Mouse (Mus musculus) myocyte (in vitro differentiated cells): Measurements from ENCODE around the gene Fstl3. TPM values are rescaled to one million over a fixed set of nuclear protein-coding genes. Genes with fewer than 3 reads are reported as not detected.

Experiments used
- H3K27me3 ChIP-seq: one replicate; pipeline ENCODE4 v1.6.1; 2011; ENCODE audit not compliant: control insufficient read depth, insufficient read depth, insufficient read length
- H3K36me3 ChIP-seq: one replicate; pipeline ENCODE4 v1.6.1; 2011; ENCODE audit not compliant: control insufficient read depth, insufficient read depth
- H3K4me2 ChIP-seq: one replicate; pipeline ENCODE4 v1.6.1; 2011; ENCODE audit warnings: low read depth, control low read depth
- H3K4me3 ChIP-seq: one replicate; pipeline ENCODE4 v1.5.1; 2011; ENCODE audit warnings: mild to moderate bottlenecking, control low read depth, moderate library complexity
- H3K79me2 ChIP-seq: one replicate; pipeline ENCODE4 v1.6.1; 2011; ENCODE audit not compliant: control insufficient read depth, insufficient read depth
- H3ac ChIP-seq: one replicate; pipeline ENCODE4 v1.6.1; 2011; ENCODE audit not compliant: control insufficient read depth, insufficient read length
- CEBPB ChIP-seq: IDR thresholded peaks from 2 replicates; pipeline ENCODE4 v1.6.1; 2011; ENCODE audit warnings: mild to moderate bottlenecking, moderate library complexity; ENCODE audit not compliant: poor library complexity, insufficient read depth, severe bottlenecking
- E2F4 ChIP-seq: IDR thresholded peaks from one replicate; pipeline ENCODE4 v1.6.1; 2011; ENCODE audit warnings: mild to moderate bottlenecking, control low read depth, moderate library complexity; ENCODE audit not compliant: insufficient read depth
- MAX ChIP-seq: IDR thresholded peaks from one replicate; pipeline ENCODE4 v1.6.1; 2011; ENCODE audit warnings: low read depth, mild to moderate bottlenecking, control low read depth
- MYOD1 ChIP-seq, 3 experiments: IDR thresholded peaks; one replicate each; pipeline ENCODE4 v1.6.1; 2011; ENCODE audit warnings: control low read depth in 2 of 3, low read depth in 2 of 3, mild to moderate bottlenecking in 2 of 3, moderate library complexity in 1 of 3; ENCODE audit not compliant: insufficient read length in 2 of 3, control insufficient read depth in 1 of 3
- MYOG ChIP-seq, 3 experiments: IDR thresholded peaks; one replicate each; pipeline ENCODE4 v1.6.1; 2011; ENCODE audit warnings: control low read depth in 2 of 3, low read depth in 2 of 3, mild to moderate bottlenecking in 2 of 3; ENCODE audit not compliant: insufficient read length in 2 of 3, control insufficient read depth in 1 of 3, insufficient read depth in 1 of 3
- POLR2A ChIP-seq: IDR thresholded peaks from one replicate; pipeline ENCODE4 v1.6.1; 2011; ENCODE audit warnings: low read depth, mild to moderate bottlenecking, control low read depth, moderate library complexity; ENCODE audit not compliant: insufficient read length
- POLR2AphosphoS2 ChIP-seq: IDR thresholded peaks from one replicate; pipeline ENCODE4 v1.6.1; 2011; ENCODE audit warnings: low read depth, control low read depth; ENCODE audit not compliant: insufficient read length
- REST ChIP-seq: IDR thresholded peaks from one replicate; pipeline ENCODE4 v1.6.1; 2011; ENCODE audit warnings: mild to moderate bottlenecking, control low read depth, moderate library complexity; ENCODE audit not compliant: insufficient read depth, insufficient read length
- SRF ChIP-seq: IDR thresholded peaks from one replicate; pipeline ENCODE4 v1.6.1; 2011; ENCODE audit warnings: low read depth; ENCODE audit not compliant: control insufficient read depth, insufficient read length
- TCF12 ChIP-seq: IDR thresholded peaks from one replicate; pipeline ENCODE4 v1.6.1; 2011; ENCODE audit warnings: mild to moderate bottlenecking, control low read depth; ENCODE audit not compliant: poor library complexity, insufficient read depth, severe bottlenecking
- TCF3 ChIP-seq: IDR thresholded peaks from one replicate; pipeline ENCODE4 v1.6.1; 2011; ENCODE audit warnings: low read depth, control low read depth; ENCODE audit not compliant: insufficient read length
- USF1 ChIP-seq: IDR thresholded peaks from one replicate; pipeline ENCODE4 v1.6.1; 2011; ENCODE audit warnings: low read depth, mild to moderate bottlenecking, control low read depth, moderate library complexity
- polyA plus RNA-seq: library from polyadenylated mRNA; unstranded; fragments of >200 nt; fragmentation: generic; extraction: Trizol; gene quantifications from one replicate; pipeline ENCODE4 v1.2.1, GENCODE M21; 2012; ENCODE audit warnings: missing spikeins

Gene Fstl3
- polyA plus RNA-seq, 1 experiment = 28.9 TPM

- H3K79me2 ChIP-seq = no peaks in the 10 kb centered on the region
- H3ac ChIP-seq = no peak overlapping the region
- H3K4me2 ChIP-seq = no peak overlapping the region
- H3K36me3 ChIP-seq = no peaks in the 10 kb centered on the region
- H3K4me3 ChIP-seq = no peak overlapping the region
- no peaks in the 10 kb centered on the region for H3K27me3 ChIP-seq
- TF ChIP-seq TCF12 = no peak
- TF ChIP-seq MAX = no peak
- TF ChIP-seq POLR2AphosphoS2 = no peak
- no peak for TF ChIP-seq SRF
- TF ChIP-seq MYOG (IDR thresholded peaks at IDR 0.05; ENCODE audit: control insufficient read depth in 1 of 3, insufficient read depth in 1 of 3, insufficient read length in 2 of 3, low read depth in 2 of 3) = no peak
- no peak for TF ChIP-seq POLR2A
- TF ChIP-seq TCF3 = no peak
- no peak for TF ChIP-seq E2F4
These were observed 2.4 kb upstream of the Fstl3 start for GRCm38 (mm10) chr10:79774486-79775279.

GRCm38 (mm10) chr10:79778006-79778405 is 934 bp downstream of the Fstl3 start:
- Histone ChIP-seq H3K79me2 (no peaks in the 10 kb centered on the region), H3K27me3 (no peaks in the 10 kb centered on the region), H3K4me2 (peak overlapping the region; percentile 73), H3K4me3 (peak overlapping the region; percentile 20), H3ac (no peak overlapping the region), H3K36me3 (no peaks in the 10 kb centered on the region)
- TF ChIP-seq CEBPB (no peak), REST (no peak), MAX (no peak), MYOG (IDR thresholded peaks at IDR 0.05; ENCODE audit: control insufficient read depth in 1 of 3, insufficient read depth in 1 of 3, insufficient read length in 2 of 3, low read depth in 2 of 3) (no peak), E2F4 (no peak), POLR2AphosphoS2 (no peak), POLR2A (no peak)

GRCm38 (mm10) chr10:79779193-79779592 is 2.1 kb downstream of the Fstl3 start:
- no peak overlapping the region for H3ac ChIP-seq
- no peaks in the 10 kb centered on the region for H3K27me3 ChIP-seq
- TF ChIP-seq E2F4 (no peak), MYOD1 (IDR thresholded peaks at IDR 0.05; ENCODE audit: control insufficient read depth in 1 of 3, insufficient read length in 2 of 3, low read depth in 2 of 3) (no peak), TCF12 (no peak), SRF (no peak), CEBPB (no peak), USF1 (no peak), REST (no peak), POLR2AphosphoS2 (no peak), MYOG (IDR thresholded peaks at IDR 0.05; ENCODE audit: control insufficient read depth in 1 of 3, insufficient read depth in 1 of 3, insufficient read length in 2 of 3, low read depth in 2 of 3) (no peak), MAX (no peak), TCF3 (no peak), POLR2A (no peak)
- peak overlapping the region; percentile 73 for H3K4me2 ChIP-seq
- H3K4me3 ChIP-seq = no peak overlapping the region
- no peaks in the 10 kb centered on the region for H3K36me3 ChIP-seq
- no peaks in the 10 kb centered on the region for H3K79me2 ChIP-seq

- H3K36me3 ChIP-seq = no peaks in the 10 kb centered on the region
- TF ChIP-seq CEBPB = no peak
- peak; percentile 45 for TF ChIP-seq SRF
- peak overlapping the region; percentile 83 for H3K4me2 ChIP-seq
- H3K79me2 ChIP-seq = no peaks in the 10 kb centered on the region
- peak overlapping the region; percentile 12 for H3K4me3 ChIP-seq
- no peaks in the 10 kb centered on the region for H3K27me3 ChIP-seq
- H3ac ChIP-seq = no peak overlapping the region
These were observed 3.0 kb downstream of the Fstl3 start for GRCm38 (mm10) chr10:79779784-79780663.

GRCm38 (mm10) chr10:79780664-79781015 is 3.6 kb downstream of the Fstl3 start:
- no peak for TF ChIP-seq POLR2AphosphoS2
- peak overlapping the region; percentile 83 for H3K4me2 ChIP-seq
- no peaks in the 10 kb centered on the region for H3K36me3 ChIP-seq
- no peaks in the 10 kb centered on the region for H3K27me3 ChIP-seq
- H3K79me2 ChIP-seq = no peaks in the 10 kb centered on the region
- H3K4me3 ChIP-seq = peak overlapping the region; percentile 12
- no peak overlapping the region for H3ac ChIP-seq
